Mouse (Mus musculus): ENCODE measurements around the gene Vrk2. TPM values are rescaled to one million over a fixed set of nuclear protein-coding genes. Genes with fewer than 3 reads are reported as not detected.

Vrk2 gene
- polyA plus RNA-seq, 1 experiment: 2.1 TPM

DNA sequence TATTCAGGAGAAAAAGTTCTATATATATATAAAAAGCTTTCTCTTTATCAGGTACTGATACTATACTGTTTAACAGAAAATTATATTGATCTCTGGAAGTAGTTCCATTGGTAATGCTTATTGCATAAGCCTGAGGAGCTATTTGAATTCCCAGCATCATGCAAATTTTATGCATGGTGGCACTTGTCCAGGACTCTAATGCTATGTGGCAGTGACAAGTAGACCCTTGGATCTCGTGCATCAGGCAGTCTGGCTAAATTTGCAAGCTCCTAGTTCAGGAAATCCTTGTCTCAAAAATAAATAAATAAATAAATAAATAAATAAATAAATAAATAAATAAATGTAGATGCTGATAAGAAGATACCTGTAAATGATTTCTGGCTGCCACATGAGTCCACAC lies 152.7 kb downstream of the Vrk2 start:
- DNase-seq (ENCODE audit: low read depth, low spot score): no peak
- 63% methylated on average over 1 of the region's 1 CpGs for WGBS

- DNase-seq (ENCODE audit: low read depth, low spot score): no peak
- WGBS: 90% methylated on average over 13 of the region's 13 CpGs
Measured at GRCm38 (mm10) chr11:26437818-26438217, 156.0 kb downstream of the Vrk2 start.

GRCm38 (mm10) chr11:26434229-26434628 lies 159.6 kb downstream of the Vrk2 start:
- no peak for DNase-seq (ENCODE audit: low read depth, low spot score)

DNA sequence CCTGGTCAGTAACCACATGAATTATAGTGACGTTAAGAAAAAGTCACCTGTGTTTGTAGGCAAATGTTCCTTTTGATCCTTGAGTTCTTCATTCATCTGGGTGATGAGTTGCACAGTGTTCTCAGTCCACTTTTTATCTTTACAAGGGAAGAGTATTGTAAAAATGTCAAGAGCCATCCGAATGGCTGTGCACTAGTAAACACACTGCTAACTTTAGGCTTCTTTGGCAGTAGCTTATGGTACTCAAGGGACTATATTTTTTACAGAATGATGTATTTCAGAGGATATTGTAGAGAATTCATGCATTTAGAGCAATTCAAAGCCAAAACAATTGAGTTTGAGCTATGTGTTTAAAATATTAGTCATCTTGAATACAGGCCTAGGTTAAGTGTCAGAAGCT lies 172.3 kb downstream of the Vrk2 start:
- 57% methylated on average over 2 of the region's 2 CpGs for WGBS
- no peak for DNase-seq (ENCODE audit: low read depth, low spot score)

Other genes with a start within 250 kb of the Vrk2 start
- 1.9 and 2.6 TPM in 2 replicates for gene Fancl, start 207.9 kb downstream of the Vrk2 start, polyA plus RNA-seq (2012; rRNA removed)
- not detected in 2 replicates for gene Gm6899, start 758 bp downstream of the Vrk2 start, polyA plus RNA-seq (2012; rRNA removed)

Data from large intestine, adult 2 months (tissue).